Mouse (Mus musculus) bone marrow macrophage, adult 2 months (primary cell): ENCODE measurements around the gene Olfr1357.

Source experiments
- CTCF ChIP-seq: IDR thresholded peaks from 2 replicates; pipeline ENCODE4 v1.5.1; 2012; ENCODE audit warnings: low read depth, mild to moderate bottlenecking, low read length, moderate library complexity
- POLR2A ChIP-seq: IDR thresholded peaks from 2 replicates; pipeline ENCODE4 v1.6.1; 2012; ENCODE audit warnings: mild to moderate bottlenecking, low read depth, low read length, borderline replicate concordance

- no peak for TF ChIP-seq CTCF
- TF ChIP-seq POLR2A: no peak
These were observed 12.8 kb downstream of the Olfr1357 start for GRCm38 (mm10) chr10:78605080-78605479.
